Mouse (Mus musculus): Measurements from ENCODE around the gene Lmna. TPM values are rescaled to one million over a fixed set of nuclear protein-coding genes. Genes with fewer than 3 reads are reported as not detected.
A peak's percentile ranks its signal among the peaks of the same experiment; 100 is the strongest.

The Lmna gene
- total RNA-seq, 2 experiments from 2014 or later: 48.2 to 182 TPM

DNA sequence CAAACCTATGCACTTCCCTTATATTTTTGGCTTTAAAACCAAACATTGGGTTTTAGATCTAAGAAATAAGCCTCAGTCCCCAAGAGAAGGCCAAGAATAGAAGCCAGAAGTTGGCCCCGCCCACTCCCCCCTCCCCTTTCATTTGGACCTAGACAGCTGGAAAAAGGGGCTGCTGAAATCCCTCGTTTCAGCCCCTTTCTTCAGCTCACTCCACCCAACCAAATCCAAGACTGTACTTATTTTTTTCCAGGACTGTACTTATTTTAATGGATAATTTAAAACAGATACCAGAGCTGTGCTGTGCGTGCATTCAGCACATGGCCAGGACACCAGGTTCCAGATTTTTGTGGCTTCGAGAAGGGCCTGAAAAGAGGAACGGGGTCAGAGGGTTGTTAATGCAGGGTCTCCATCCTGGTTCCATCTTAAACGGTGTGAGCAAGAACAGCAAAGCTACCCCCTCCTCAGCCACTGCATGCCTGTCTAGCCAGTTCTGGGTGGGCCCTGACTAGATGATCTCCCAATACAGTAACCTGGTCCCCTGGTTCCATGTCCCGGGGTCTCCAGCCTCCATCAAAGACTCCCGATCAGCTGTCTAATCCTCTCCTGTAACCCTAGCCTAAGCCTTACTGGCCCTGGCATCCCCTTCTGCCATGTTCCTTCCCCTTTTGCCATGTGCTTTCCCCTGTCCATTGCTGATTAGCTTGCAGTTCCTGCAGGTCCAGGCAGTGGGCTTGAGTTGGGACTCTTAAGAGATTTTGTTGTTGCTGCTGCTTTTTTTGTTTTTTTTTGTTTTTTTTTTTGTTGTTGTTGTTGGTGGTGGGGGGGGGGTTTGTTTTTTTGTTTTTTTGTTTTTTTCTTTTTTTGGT, 5.6 kb downstream of the Lmna start:
- no peak for ATAC-seq (replicated peaks; ENCODE audit: low FRiP score, poor library complexity, severe bottlenecking)

DNA sequence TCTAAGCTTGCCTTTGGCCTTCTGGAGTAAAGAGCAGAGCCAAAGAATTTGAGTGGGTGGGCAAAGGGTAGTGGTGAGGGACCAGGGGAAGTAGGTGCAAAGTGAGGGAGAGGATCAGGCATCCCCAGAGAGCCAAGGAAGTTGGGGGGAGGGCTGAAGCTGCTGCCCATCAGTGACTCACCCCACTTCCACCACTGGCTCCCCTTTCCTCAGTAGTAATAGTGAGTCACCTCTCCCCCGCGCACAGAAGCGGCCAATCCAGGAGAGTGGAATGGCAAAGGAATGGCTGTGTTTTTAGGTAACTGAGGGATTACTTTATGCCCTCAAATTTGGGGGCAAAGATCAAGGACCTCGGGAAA, 6.3 kb downstream of the Lmna start:
- no peak for ATAC-seq (replicated peaks; ENCODE audit: low FRiP score, poor library complexity, severe bottlenecking)

DNA sequence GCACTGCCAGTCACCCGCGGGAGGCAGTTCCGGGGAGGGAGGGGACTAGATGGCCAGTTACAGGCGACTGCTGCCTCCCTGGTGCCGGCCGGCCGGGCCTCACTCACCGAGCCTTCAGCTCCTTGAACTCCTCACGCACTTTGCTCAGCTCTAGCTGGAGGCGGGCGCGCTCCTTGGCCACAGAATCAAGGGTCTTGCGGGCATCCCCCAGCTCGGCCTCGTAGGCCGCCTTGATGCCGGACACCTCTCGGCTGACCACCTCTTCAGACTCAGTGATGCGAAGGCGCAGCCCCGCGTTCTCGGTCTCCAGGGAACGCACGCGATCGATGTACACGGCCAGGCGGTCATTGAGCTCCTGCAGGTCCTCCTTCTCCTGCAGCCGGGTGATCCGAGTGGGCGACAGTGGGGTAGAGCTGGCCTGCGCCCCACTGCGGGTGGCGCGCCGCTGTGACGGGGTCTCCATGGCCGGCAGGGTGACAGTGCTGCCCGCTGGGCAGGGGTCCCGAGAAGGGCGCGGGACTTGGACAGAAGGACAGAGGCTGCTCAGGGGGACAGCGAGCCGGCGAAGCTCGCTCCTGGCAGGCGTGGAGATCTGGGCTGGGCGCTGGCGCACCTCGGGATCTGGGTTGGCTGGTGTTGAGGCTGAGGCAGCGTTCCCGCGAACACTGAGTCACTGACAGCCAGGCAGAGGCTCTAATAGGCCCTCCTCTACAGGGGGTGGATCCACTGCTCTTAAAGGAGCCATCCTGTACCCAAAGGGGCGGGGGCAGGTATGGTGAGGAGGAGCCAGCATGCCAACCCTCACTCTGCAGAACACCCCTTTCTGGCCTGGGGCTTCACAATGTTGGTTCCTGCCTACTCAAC, 6.9 kb downstream of the Lmna start:
- peak; percentile 91 for ATAC-seq (replicated peaks; ENCODE audit: low FRiP score, poor library complexity, severe bottlenecking)

DNA sequence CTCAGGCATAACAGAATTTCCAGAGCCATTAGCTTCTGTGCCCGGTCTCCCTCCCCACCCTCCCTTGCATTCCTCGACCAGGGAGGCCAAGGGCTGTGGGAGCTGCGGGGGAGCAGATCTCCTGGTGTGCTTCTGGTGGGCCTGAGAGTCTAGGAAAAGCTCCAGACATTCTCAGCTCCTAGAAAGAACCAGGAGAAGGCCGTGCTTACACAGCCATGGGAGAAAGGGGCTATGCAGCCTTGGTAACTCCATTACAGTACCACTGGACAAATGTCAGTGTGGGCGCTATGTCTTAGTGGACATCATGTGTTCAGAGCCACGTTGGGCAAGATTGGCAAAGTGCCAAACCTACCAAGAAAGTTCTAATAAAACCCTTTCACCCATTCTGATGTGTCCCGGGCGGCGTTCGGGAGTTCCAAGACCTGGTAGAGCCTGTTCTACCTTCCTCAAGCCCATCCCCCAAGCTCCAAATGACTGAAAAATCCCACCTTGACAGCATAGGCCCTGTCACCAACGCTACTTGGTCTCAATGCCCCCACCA, 7.7 kb downstream of the Lmna start:
- ATAC-seq (replicated peaks; ENCODE audit: low FRiP score, poor library complexity, severe bottlenecking): peak; percentile 3; the same call in 1 of the 2 replicates

DNA sequence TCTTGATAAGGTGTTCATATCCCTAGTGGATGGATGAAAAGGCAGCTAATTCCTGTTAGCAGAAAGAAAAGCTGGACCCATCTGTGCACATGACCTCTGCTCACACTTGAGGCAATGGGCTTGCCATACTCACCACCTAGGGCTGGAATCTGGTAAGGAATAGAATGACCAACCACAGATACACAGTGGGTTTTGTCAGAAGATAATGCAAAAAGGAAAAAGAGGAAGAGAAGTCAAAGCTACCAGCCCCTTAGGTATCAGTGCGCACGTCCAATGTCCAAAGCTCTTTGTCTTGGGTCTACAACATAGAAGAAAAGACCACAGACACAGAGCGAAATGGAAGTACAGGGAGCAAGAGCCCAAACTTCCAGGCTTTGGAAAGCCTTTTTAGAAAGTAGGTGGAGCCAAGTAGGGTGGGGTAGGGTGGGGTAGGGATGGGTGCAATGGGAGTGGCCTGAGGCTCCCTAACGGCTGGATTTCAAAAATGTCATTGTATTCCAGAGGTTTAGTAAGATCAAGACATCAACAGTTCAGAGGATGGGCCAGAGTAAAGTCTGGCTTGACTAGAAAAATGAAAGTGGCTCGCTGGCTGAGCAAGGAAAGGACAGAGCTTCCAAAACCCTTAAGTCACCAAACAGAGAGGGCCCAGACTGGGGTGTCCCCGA, 8.3 kb downstream of the Lmna start:
- ATAC-seq (replicated peaks; ENCODE audit: low FRiP score, poor library complexity, severe bottlenecking): peak; percentile 55

DNA sequence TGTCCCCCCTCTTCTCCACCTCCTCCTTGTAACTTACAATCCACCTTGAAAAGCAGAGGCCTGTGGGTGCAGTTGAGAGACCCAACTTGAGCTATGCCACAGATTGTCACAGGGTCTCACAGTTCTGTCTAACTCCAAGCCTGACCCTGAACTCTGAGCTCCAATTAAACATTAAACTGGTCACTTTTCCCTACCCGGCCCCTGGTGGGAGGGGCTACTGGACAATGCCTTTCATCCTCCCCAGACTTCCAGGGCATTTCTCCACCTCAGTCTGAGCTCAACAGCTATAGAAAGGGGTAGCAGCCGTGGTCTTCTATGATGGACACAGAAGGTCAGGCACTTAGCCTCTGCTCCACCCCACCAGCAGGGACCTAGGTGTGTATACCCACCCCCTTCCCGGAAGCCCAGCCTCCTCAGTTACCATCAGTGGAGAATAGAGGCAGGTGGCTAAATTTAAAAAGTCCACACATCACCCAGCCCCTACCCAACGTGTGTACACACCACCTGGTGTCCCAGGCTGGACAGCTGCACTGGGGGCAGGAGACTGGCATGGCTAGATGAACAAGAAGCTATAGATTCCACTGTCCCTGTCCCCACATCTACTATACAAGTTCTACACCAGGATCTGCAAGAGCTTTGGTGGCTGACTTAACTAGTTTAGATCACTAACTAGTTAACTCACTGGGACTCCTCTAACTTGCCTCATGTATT, 8.9 kb downstream of the Lmna start:
- 0 out of 2 replicates have a peak, but pooled peaks have one; percentile 3 for ATAC-seq (replicated peaks; ENCODE audit: low FRiP score, poor library complexity, severe bottlenecking)

DNA sequence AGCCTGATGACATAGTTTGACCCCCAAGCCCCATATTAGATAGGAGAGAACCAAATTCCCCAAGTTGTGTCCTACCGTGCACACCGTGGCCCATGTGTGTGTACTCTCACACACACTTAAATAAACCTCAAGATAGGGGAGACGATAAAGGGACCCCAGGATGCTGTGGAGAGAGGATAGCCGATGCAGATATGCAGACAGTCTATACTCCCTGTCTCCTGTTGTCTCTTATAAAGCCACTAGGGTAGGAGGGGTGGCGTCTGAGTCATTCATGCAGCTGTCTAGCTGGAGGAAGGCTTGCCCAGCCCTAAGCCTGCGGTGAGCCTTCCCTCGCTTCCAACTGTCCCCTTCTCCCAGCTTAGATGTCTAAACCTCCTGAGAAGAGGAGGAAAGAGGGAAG, 9.7 kb downstream of the Lmna start:
- no peak for ATAC-seq (replicated peaks; ENCODE audit: low FRiP score, poor library complexity, severe bottlenecking)

DNA sequence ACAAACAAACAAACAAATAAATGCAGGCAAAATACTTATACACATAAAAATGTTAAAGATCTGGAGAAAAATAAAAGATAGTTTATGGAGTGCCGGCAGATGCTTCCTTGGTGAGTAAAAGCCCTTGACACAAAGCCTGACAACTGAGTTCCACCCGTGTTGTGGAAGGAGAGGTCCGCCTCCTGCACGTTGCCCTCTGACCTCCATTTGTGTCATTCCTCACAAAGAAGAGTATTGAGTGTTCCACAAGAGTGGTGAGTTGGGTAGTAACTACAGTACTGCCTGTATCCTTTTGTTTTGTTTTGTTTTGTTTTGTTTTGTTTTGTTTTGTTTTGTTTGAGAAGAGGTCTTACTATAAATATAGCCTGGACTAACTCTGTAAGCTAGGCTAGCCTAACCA, 10.2 kb downstream of the Lmna start:
- ATAC-seq (replicated peaks; ENCODE audit: low FRiP score, poor library complexity, severe bottlenecking): no peak

DNA sequence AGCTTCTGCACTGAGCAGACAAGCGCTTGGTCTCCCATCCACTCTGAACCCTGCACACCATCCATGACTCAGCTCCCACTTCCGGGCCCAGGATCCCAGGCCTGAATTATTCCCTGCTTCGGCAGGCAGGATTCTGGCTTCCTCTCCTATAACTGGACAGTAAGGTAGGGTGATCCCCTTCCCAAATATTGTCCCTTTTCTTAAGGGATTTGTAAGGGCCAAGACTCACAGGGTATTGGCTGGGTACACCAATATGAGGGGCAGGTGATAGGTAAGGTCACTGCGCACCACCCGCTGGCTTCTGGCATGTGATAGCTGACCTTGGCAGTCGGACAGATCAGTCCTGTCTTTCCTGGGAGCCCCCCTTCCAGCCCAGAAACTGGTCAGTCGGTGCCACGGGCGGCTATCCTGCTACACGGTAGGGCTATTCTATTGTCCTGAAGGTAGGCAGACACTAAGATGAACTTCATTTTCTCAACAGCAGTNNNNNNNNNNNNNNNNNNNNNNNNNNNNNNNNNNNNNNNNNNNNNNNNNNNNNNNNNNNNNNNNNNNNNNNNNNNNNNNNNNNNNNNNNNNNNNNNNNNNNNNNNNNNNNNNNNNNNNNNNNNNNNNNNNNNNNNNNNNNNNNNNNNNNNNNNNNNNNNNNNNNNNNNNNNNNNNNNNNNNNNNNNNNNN, 13.9 kb downstream of the Lmna start:
- ATAC-seq (replicated peaks; ENCODE audit: low FRiP score, poor library complexity, severe bottlenecking): no peak

DNA sequence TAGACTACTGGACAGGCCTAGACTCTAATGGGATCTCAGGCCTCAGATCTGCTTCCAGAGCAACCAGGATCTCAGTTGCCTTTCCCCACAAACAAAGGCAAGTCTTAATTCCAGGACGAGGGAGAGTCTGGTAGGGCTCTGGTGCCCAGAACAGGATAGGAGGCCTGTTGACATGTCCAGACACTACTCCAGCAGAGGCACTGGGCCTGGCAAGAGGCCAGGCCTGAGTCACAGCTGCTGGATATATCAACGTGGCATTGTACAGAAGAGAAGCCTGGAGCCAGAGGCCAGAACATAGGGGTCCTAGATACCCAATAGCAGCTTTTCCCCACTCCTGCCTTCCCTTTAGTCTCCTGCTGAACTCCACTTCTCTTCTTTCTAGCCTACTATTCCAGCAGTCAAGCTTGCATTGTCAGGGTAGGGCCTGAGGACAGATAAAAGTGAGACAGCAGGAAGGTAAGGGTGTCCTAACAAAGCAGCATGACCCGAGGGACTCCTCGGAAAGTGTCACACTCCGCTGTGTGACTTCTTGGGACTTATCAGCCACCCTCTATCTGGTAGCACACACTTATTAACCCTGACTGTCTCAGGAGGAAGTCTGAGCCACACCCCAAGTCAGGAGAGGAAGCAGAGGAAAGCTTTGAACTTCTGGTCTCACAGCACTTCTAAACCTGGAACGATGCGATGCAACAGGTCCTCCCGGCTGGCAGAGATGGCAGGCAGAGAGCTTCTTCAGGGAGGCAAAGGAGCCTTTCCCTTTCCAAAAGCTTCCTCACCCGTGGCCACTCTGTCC, 14.7 kb downstream of the Lmna start:
- peak; percentile 56 for ATAC-seq (replicated peaks; ENCODE audit: low FRiP score, poor library complexity, severe bottlenecking)

DNA sequence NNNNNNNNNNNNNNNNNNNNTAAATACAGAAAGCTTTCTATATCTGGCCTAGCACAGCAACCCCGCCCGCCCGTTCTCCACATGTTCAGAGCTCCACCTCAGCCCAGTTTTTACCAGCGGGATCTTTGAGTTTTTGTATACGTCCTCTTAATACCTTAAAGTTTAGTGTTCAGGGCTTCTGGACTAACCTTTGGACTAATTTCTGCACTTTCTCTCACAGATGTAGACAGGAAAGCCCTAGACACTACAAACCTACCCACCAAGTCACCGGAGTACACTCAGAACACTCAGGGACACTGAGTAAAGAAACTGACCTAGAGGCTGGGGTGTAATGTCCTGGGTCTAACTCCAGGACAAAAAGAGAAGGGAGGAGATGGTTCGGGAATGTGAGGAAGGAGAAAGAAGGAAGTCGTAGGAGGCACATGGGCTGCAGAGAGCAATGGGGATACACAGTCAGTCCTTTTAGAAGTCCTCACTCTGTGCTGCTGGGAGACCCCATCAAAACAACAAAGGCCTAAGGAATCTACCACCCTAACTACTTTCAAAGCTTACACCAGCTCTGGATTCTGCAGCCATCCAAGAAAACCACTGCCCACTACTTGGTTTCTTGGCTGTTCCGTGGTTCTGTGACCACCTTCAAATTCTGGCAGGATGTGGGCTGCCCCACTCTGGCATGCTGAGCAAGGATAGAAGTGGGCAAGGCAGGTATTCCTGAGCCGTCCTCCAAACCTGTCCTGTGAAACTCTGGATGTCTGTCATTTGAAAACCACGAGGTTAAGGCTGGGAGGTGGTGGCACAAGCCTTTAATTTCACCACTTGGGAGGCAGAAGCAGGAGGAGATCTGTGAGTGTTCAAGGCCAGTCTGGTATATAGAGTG, 15.8 kb downstream of the Lmna start:
- no peak for ATAC-seq (replicated peaks; ENCODE audit: low FRiP score, poor library complexity, severe bottlenecking)

DNA sequence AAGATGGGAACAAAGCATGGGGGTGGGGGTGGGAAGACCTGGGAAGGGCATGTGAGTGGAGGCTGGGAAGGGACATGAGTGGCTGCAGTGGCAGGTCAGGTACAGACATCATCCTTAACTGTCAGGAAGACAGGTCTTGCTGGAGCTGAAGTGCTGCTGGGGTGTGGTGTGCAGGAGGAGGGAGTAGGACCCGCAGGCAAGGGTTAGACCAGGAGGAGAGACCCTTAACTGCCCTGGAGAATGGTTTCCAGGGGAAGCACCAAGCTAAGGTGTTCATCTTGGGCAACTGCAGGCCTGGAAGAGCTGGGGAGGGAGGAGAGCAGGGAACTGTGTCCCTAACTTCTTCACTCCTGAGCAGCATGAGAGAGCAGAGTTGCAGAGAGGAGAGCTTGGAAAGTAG, 22.4 kb downstream of the Lmna start:
- ATAC-seq (replicated peaks; ENCODE audit: low FRiP score, poor library complexity, severe bottlenecking): no peak

DNA sequence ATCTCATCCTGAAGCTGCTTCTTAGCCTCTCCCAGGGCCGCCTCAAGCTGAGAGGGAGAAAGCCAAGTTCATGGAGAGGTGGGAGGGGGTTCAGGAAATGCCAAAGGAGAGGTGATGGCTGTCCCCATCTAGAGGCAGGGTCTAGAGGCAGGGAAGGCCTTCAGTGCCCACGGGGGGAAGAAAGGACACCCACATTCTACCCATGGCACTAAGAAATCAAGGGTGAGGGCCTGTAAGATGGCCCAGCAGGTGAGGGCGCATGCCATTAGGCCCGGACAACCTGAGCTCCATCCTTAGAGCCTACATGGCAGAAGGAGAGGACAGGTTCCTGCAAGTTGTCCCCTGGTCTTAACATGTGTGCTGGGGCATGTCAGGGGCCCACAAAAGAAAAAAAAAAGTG, 22.9 kb downstream of the Lmna start:
- ATAC-seq (replicated peaks; ENCODE audit: low FRiP score, poor library complexity, severe bottlenecking): no peak

DNA sequence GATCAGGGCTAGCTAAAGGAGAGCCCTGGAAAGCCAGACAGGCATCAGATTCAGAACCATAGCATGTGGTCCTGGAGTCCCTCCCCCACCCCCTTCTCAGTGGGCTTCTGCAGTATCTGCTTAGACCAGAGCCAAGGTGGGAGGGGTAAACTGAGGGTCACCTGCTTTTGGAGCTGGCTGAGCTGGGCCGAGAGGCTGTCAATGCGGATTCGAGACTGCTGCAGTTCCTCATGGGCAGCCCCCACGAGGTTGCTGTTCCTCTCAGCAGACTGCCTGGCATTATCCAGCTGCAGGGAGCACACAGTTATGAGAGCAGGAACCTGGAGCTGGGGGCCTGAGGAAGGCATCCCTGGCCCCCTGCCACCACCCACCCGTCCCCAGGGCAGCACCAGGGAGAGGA, 23.7 kb downstream of the Lmna start:
- no peak for ATAC-seq (replicated peaks; ENCODE audit: low FRiP score, poor library complexity, severe bottlenecking)

DNA sequence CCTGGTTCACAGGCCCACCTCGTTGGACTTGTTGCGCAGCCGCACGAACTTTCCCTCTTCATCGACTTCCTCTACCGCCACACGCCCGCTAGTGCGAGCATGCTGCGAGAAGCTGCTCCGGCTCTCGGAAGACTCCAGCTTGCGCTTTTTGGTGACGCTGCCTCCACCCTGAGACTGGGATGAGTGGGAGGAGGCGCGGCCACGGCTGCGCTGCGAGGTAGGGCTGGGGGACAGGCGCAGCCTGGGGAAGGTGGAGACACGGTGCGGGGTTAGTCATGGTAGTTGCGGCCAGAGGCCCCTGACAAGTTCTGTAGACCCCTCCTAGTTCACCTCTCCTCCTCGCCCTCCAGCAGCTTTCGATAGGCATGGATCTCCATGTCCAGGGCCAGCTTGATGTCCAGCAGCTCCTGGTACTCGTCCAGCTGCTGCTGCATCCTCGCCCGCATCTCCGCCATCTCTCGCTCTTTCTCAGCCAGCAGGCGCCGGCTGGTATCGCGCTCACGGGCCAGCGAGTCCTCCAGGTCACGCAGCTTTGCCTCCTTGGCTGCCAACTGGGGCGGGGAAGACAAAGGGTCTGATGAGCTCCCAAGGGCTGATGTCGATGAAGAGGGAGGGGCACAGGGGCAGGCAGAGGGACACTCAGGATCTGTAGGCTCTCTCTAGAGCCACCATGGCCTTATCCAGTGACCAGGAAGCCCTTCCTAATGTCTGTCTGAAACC, 25.0 kb downstream of the Lmna start:
- no peak for ATAC-seq (replicated peaks; ENCODE audit: low FRiP score, poor library complexity, severe bottlenecking)

DNA sequence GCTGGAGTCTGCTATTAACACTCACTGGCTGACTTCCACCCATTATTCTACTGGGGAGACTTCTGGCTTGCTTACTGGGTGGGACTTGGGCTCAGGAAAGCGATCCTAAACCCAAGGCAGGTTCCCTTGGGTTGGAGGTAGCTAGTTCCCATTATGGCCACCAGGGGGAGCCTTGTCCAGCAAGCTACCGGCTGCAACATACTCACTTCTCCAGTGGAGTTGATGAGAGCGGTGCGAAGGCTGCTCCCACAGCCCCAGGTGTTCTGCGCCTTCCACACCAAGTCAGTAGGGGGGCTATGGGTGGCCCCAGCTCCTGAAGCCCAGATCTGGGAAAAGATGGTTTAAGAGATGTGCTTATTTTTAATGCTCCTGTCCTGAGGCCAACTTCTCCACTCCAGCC, 26.1 kb downstream of the Lmna start:
- peak; percentile 79 for ATAC-seq (replicated peaks; ENCODE audit: low FRiP score, poor library complexity, severe bottlenecking)

DNA sequence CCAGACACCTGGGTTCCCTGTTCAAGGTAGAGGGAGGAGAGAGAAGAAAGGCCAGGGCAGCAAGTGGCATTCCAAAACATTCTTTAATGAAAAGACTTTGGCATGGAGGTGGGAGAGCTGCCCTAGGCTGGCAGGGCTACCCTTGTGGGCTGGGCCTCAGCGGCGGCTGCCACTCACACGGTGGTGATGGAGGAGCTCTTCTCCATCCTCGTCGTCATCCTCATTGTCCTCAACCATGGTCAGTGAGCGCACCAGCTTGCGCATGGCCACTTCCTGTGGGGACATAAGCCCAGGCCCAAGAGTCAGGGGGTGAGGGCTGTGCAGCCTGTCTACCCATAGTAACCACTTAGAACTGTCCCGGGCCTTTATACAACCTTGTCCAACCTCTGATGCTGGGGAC, 26.6 kb downstream of the Lmna start:
- no peak for ATAC-seq (replicated peaks; ENCODE audit: low FRiP score, poor library complexity, severe bottlenecking)
